Mouse (Mus musculus): ENCODE measurements around the gene Psmc4.

DNA sequence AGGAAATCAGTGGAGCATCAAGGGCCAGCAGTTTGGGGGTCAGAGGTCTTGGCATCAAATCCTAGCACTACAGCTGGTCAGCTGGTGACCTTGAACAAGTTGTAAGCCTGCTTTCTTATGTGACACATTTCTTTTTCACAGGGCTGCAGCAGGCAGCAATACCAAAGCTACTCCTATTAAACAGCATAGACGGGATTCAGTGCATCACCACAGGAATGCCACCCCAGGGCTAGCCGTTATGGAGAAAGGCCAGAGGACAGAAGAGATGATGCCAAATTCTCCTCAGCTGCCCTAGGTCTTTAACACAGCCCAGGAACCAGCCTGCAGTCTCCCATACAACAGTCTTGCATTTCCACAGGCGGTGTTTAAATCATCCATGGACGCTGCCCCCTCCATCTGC is 5.4 kb downstream of the Psmc4 start:
- no peak for TF ChIP-seq CTCF (IDR thresholded peaks at IDR 0.05; ENCODE audit: extremely low read depth, insufficient read depth, insufficient read length, insufficient replicate concordance)
- no peak for TF ChIP-seq POLR2A (IDR thresholded peaks at IDR 0.05; ENCODE audit: low read depth, low read length)
